Mouse (Mus musculus) limb, embryonic 14.5 days (tissue): Measurements from ENCODE around the gene Lrrc27. TPM values are rescaled to one million over a fixed set of nuclear protein-coding genes. Genes with fewer than 3 reads are reported as not detected.

Source experiments
- ATAC-seq: fragments of 200-750 bp; cut with Nextera tagmentation; 2 replicates; pipeline ENCODE4 v1.8.0; 2017; ENCODE audit warnings: low read depth, moderate number of reproducible peaks, moderate TSS enrichment; ENCODE audit not compliant: low FRiP score
- DNase-seq: peaks from one replicate; pipeline ENCODE4 v3.0.0-alpha.2; 2015; ENCODE audit warnings: low spot score
- H3K27ac ChIP-seq: fragments of 300-500 bp; sonication (generic); replicated peaks from 2 replicates; pipeline ENCODE4 v1.5.1; 2014; ENCODE audit warnings: low read depth, mild to moderate bottlenecking, low read length, moderate library complexity, mixed read lengths
- H3K27me3 ChIP-seq: fragments of 300-500 bp; sonication (generic); 2 replicates; pipeline ENCODE4 v1.6.1; 2014; ENCODE audit warnings: low read length, mixed read lengths; ENCODE audit not compliant: control insufficient read depth, insufficient read depth
- H3K36me3 ChIP-seq: fragments of 300-500 bp; sonication (generic); 2 replicates; pipeline ENCODE4 v1.6.1; 2014; ENCODE audit warnings: mild to moderate bottlenecking, low read length, moderate library complexity, mixed read lengths; ENCODE audit not compliant: control insufficient read depth, insufficient read depth
- H3K4me1 ChIP-seq: fragments of 300-500 bp; sonication (generic); 2 replicates; pipeline ENCODE4 v1.6.1; 2014; ENCODE audit warnings: antibody characterized with exemption, low read length, mixed read lengths; ENCODE audit not compliant: control insufficient read depth, insufficient read depth
- H3K4me2 ChIP-seq: fragments of 300-500 bp; sonication (generic); replicated peaks from 2 replicates; pipeline ENCODE4 v1.6.1; 2014; ENCODE audit warnings: low read depth, mild to moderate bottlenecking, low read length, moderate library complexity; ENCODE audit not compliant: severe bottlenecking
- H3K4me3 ChIP-seq: fragments of 300-500 bp; sonication (generic); replicated peaks from 2 replicates; pipeline ENCODE4 v1.5.1; 2014; ENCODE audit warnings: low read length
- H3K9ac ChIP-seq: fragments of 300-500 bp; sonication (generic); 2 replicates; pipeline ENCODE4 v1.6.1; 2014; ENCODE audit warnings: mild to moderate bottlenecking, low read depth, low read length, moderate library complexity; ENCODE audit not compliant: severe bottlenecking
- H3K9me3 ChIP-seq: fragments of 300-500 bp; sonication (generic); 2 replicates; pipeline ENCODE4 v1.6.1; 2016; ENCODE audit warnings: low read length; ENCODE audit not compliant: control insufficient read depth
- POLR2A ChIP-seq: fragments of 200-500 bp; IDR thresholded peaks from 2 replicates; pipeline ENCODE4 v1.8.0; 2012; ENCODE audit warnings: inconsistent platforms, mild to moderate bottlenecking, moderate library complexity, borderline replicate concordance; ENCODE audit not compliant: insufficient read depth, insufficient read length; ENCODE audit errors: extremely low read depth
- WGBS: fragments of 180-500 bp; shearing (Covaris S2); extraction: QIAGEN DNeasy Blood & Tissue Kit; methylation state at CpG from one replicate; pipeline ENCODE4 v1.1.7; 2014; 5-methylcytosine and 5-hydroxymethylcytosine counted together
- polyA plus RNA-seq, 2 experiments: library from polyadenylated mRNA; depleted of rRNA in 1 of 2; stranded (reverse) in 1 of 2; unstranded in 1 of 2; fragments of >200 nt; fragmentation: Nextera tagmentation in 1 of 2; extraction: Ambion mirVana in 1 of 2; gene quantifications; 2 replicates each; pipeline versions ENCODE4 v1.2.1 to v1.2.3; 2012 to 2014

Gene Lrrc27
- polyA plus RNA-seq, 2 experiments: 3.9 to 4.2 TPM

- Histone ChIP-seq H3K4me2 (no peak overlapping the region), H3K9ac (no peak overlapping the region), H3K9me3 (no peaks in the 10 kb centered on the region), H3K27ac (no peak overlapping the region), H3K4me1 (no peaks in the 10 kb centered on the region), H3K4me3 (no peak overlapping the region), H3K36me3 (no peaks in the 10 kb centered on the region), H3K27me3 (no peaks in the 10 kb centered on the region)
- DNase-seq (no peak), ATAC-seq (no peak)
- TF ChIP-seq POLR2A: no peak
- 24% methylated on average over 2 of the region's 2 CpGs for WGBS
These were observed 68.4 kb downstream of the Lrrc27 start for GRCm38 (mm10) chr7:139281195-139281594.

DNA sequence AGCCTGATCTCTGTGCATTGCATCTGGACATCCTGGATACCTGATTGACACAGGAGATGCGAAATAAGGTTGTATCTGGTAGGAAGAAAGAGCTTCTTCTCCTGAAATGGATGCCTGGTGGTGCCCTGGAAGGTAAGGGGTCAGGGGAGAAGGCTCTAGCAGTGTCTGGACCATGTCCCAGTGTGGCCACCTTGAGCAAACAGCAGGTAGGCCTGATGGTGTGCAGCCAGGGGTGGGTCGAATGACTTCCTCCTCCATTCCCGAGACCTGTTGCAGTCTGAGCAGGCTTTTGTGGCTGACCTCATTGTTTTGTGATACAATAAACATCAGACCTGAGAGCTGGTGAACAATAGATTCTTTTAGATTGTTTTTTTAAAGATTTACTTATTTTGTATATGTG lies 69.2 kb downstream of the Lrrc27 start:
- 83% methylated on average over 3 of the region's 3 CpGs for WGBS
- Histone ChIP-seq H3K36me3 (no peaks in the 10 kb centered on the region), H3K9ac (no peak overlapping the region), H3K4me1 (no peaks in the 10 kb centered on the region), H3K4me2 (no peak overlapping the region), H3K9me3 (no peaks in the 10 kb centered on the region), H3K27me3 (no peaks in the 10 kb centered on the region), H3K4me3 (no peak overlapping the region), H3K27ac (no peak overlapping the region)
- no peak for DNase-seq
- no peak for TF ChIP-seq POLR2A
- no peak for ATAC-seq

DNA sequence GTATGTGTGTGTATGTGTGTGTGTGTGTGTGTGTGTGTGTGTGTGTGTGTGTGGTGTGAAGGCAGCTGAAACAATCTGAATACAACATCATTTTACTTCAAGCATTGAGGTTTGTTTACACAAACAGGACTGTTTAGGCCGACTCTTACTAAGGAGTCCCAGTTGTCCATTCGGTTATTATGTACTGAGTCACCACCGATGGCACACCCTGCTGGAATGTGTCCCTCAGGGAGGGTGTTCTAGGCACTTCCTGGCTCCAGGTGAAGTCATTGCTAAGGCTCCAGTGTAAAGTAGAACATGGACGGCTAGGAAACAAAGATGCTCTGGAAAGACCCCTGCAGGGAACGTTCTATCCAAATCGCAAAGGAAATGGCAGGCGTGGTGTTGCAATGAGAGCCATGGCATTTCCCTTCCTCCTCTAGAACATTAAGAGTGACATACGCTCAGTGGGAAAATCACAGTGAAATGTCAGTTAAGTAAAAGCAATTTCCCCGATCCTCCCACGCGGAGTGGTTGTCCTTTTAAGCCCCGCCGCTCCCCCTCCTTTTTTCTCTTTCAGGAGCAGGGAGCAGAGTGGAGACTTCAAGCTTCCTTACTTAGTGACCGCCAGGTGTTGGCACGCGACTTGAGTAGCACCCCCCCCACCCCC lies 72.6 kb downstream of the Lrrc27 start:
- 69% methylated on average over 16 of the region's 16 CpGs for WGBS
- no peak for ATAC-seq
- no peak for TF ChIP-seq POLR2A

DNA sequence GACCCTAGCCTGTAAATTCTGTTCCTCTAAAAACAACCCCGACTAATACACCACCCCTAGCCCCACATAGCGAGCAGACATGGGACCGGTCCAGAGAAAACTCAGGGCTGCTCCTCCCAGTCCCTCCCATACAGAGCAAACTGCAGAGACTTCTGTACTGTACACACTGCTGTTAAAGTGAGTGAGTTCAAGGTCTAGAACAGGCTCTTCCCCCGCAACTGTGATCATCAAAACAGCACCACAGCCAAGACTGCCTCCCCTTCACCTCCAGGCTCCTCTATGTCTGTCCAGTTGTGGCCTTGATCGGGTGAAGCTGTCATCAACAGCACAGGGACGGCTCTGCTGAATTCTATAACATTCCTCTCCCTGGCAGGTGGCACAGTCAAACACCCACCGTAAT lies 75.8 kb downstream of the Lrrc27 start:
- no peaks in the 10 kb centered on the region for H3K36me3 ChIP-seq
- H3K4me2 ChIP-seq: no peak overlapping the region
- no peak overlapping the region for H3K4me3 ChIP-seq
- no peaks in the 10 kb centered on the region for H3K9me3 ChIP-seq
- H3K27me3 ChIP-seq: no peaks in the 10 kb centered on the region
- TF ChIP-seq POLR2A: no peak
- DNase-seq (no peak), ATAC-seq (no peak)
- no peak overlapping the region for H3K27ac ChIP-seq
- no peaks in the 10 kb centered on the region for H3K4me1 ChIP-seq
- no peak overlapping the region for H3K9ac ChIP-seq
- 78% methylated on average over 7 of the region's 7 CpGs for WGBS

More for the DNA sequence above, 72.6 kb downstream of the Lrrc27 start:
- no peaks in the 10 kb centered on the region for H3K36me3 ChIP-seq
- no peaks in the 10 kb centered on the region for H3K27me3 ChIP-seq
- no peak for DNase-seq
- no peaks in the 10 kb centered on the region for H3K9me3 ChIP-seq
- H3K27ac ChIP-seq: no peak overlapping the region
- H3K4me2 ChIP-seq: no peak overlapping the region
- H3K4me1 ChIP-seq: no peaks in the 10 kb centered on the region
- H3K9ac ChIP-seq: no peak overlapping the region
- no peak overlapping the region for H3K4me3 ChIP-seq

Other genes starting within 250 kb of the Lrrc27 start
- 26.4 and 30.5 TPM in 2 replicates for gene Dpysl4, start 127.0 kb upstream of the Lrrc27 start, polyA plus RNA-seq (2012; rRNA removed)
- gene Dpysl4, start 127.0 kb upstream of the Lrrc27 start, polyA plus RNA-seq (2014; fragmentation: Nextera tagmentation; extraction: Ambion mirVana): 19.3 and 21.6 TPM in 2 replicates
- 3.2 and 4.1 TPM in 2 replicates for gene Stk32c, start 319 bp downstream of the Lrrc27 start, polyA plus RNA-seq (2012; rRNA removed)
- 0.14 and 0.32 TPM in 2 replicates for gene Stk32c, start 319 bp downstream of the Lrrc27 start, polyA plus RNA-seq (2014; fragmentation: Nextera tagmentation; extraction: Ambion mirVana)
- gene Pwwp2b, start 35.5 kb downstream of the Lrrc27 start, polyA plus RNA-seq (2012; rRNA removed): 9.5 and 10.6 TPM in 2 replicates
- gene Pwwp2b, start 35.5 kb downstream of the Lrrc27 start, polyA plus RNA-seq (2014; fragmentation: Nextera tagmentation; extraction: Ambion mirVana): 13.1 and 14.1 TPM in 2 replicates
- 29.0 and 29.9 TPM in 2 replicates for gene Inpp5a, start 176.1 kb downstream of the Lrrc27 start, polyA plus RNA-seq (2012; rRNA removed)
- gene Inpp5a, start 176.1 kb downstream of the Lrrc27 start, polyA plus RNA-seq (2014; fragmentation: Nextera tagmentation; extraction: Ambion mirVana): 39.5 and 39.7 TPM in 2 replicates